Mouse (Mus musculus): Measurements from ENCODE around the gene Kdelc1. TPM values are rescaled to one million over a fixed set of nuclear protein-coding genes. Genes with fewer than 3 reads are reported as not detected.

Gene Kdelc1
- polyA plus RNA-seq, 1 experiment = 2.3 TPM

DNA sequence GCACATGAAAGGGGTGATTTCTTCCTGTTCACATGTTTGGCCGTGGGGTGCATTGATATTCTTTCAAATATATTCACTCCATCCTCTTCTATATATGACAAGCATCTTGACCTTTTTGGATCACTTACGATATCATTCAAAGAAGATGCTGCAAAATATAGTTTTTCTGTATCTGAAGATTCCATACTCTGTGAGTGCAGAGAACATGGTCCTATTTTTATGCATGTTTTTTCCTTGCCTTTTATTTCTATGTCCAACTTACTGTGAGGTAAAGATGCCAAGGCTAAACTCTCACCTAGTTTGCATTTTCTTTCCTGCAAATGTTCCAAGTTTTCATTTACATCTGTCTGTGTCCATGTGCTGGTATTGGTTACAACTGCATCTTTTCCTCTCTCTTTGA, 56.8 kb downstream of the Kdelc1 start, which contains the start of gene Gm8251:
TSS of gene Gm8251 (minus strand) at position 101 of the 400 bp plus-strand sequence.
- Histone ChIP-seq H3K4me1 (ENCODE audit: control insufficient read depth, insufficient read depth, low read length) (no peaks in the 10 kb centered on the region), H3K27me3 (ENCODE audit: control insufficient read depth, insufficient read depth, low read length) (no peaks in the 10 kb centered on the region), H3K27ac (ENCODE audit: control insufficient read depth, insufficient read depth, low read depth, low read length) (no peak within 1 kb of the TSS), H3K4me3 (ENCODE audit: control insufficient read depth, low read depth, low read length) (no peak within 1 kb of the TSS), H3K36me3 (ENCODE audit: control insufficient read depth, insufficient read depth, low read length) (no peaks in the 10 kb centered on the region)
- TF ChIP-seq POLR2A (IDR thresholded peaks at IDR 0.05; ENCODE audit: control insufficient read depth, low read depth, low read length) = no peak

- Histone ChIP-seq H3K27ac (ENCODE audit: control insufficient read depth, insufficient read depth, low read depth, low read length) (no peak overlapping the region), H3K4me3 (ENCODE audit: control insufficient read depth, low read depth, low read length) (no peak overlapping the region), H3K36me3 (ENCODE audit: control insufficient read depth, insufficient read depth, low read length) (no peaks in the 10 kb centered on the region), H3K27me3 (ENCODE audit: control insufficient read depth, insufficient read depth, low read length) (no peaks in the 10 kb centered on the region), H3K4me1 (ENCODE audit: control insufficient read depth, insufficient read depth, low read length) (no peaks in the 10 kb centered on the region)
- no peak for TF ChIP-seq CTCF (IDR thresholded peaks at IDR 0.05; ENCODE audit: control insufficient read depth, insufficient read depth, insufficient replicate concordance, low read depth, low read length)
- TF ChIP-seq POLR2A (IDR thresholded peaks at IDR 0.05; ENCODE audit: control insufficient read depth, low read depth, low read length) = no peak
Observed at GRCm38 (mm10) chr1:44057805-44058204, 60.8 kb downstream of the Kdelc1 start.

Other genes with a start within 250 kb of the Kdelc1 start
- gene Tpp2, start 185.2 kb downstream of the Kdelc1 start, polyA plus RNA-seq (2012; rRNA removed) = 27.8 and 35.4 TPM in 2 replicates
- 0.07 TPM in 1 of 2 replicates, not detected in the other for gene Mettl21c, start 98.8 kb downstream of the Kdelc1 start, polyA plus RNA-seq (2012; rRNA removed)
- gene Gm8251, start 56.9 kb downstream of the Kdelc1 start, polyA plus RNA-seq (2012; rRNA removed) = 3.4 and 4.5 TPM in 2 replicates
- gene Tex30, start 16.4 kb downstream of the Kdelc1 start, polyA plus RNA-seq (2012; rRNA removed) = 102 and 157 TPM in 2 replicates
- gene Bivm, start 149 bp upstream of the Kdelc1 start, polyA plus RNA-seq (2012; rRNA removed) = 1.8 and 2.0 TPM in 2 replicates
- 3.6 and 5.2 TPM in 2 replicates for gene Ercc5, start 28.9 kb upstream of the Kdelc1 start, polyA plus RNA-seq (2012; rRNA removed)
- not detected in 2 replicates for gene Mettl21e, start 100.2 kb upstream of the Kdelc1 start, polyA plus RNA-seq (2012; rRNA removed)

Measured in testis, adult 2 months (tissue).